Mouse (Mus musculus) thymus, adult 2 months (tissue): ENCODE measurements around the gene Eif4enif1.

Experiments
- CTCF ChIP-seq: fragments of 200-500 bp; IDR thresholded peaks from 2 replicates; pipeline ENCODE4 v1.5.1; 2012; ENCODE audit warnings: mild to moderate bottlenecking, control low read depth, low read length, moderate library complexity, borderline replicate concordance; ENCODE audit not compliant: control insufficient read depth, poor library complexity, insufficient read depth; ENCODE audit errors: extremely low read depth
- POLR2A ChIP-seq: fragments of 200-500 bp; IDR thresholded peaks from 2 replicates; pipeline ENCODE4 v1.6.1; 2012; ENCODE audit warnings: mild to moderate bottlenecking, low read length, control low read depth, moderate library complexity; ENCODE audit not compliant: control insufficient read depth, poor library complexity, insufficient read depth; ENCODE audit errors: extremely low read depth

- TF ChIP-seq CTCF = no peak
- TF ChIP-seq POLR2A = no peak
Measured at GRCm38 (mm10) chr11:3223105-3223504, 20.9 kb downstream of the Eif4enif1 start.
